Mouse (Mus musculus): Measurements from ENCODE around the gene Tmem92.

The Tmem92 gene

DNA sequence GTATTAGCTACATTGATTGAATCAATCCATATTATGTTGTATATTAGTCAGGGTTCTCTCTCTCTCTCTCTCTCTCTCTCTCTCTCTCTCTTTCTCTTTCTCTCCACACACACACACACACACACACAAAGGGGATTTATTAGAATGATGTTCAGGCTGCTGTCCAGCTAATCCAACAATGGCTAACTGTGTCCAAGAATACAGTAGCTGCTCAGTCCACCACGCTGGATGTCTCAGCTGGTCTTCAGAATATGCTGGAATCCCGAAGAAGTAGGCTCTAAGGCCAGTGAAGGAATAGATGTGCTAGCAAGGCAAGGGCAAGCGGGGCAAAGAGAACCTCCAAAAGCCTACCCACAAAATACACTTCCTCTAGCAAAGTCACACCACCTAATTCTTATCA, 55.2 kb downstream of the Tmem92 start:
- no peak for DNase-seq

Measured in thymus, postnatal 14 days (tissue).